22 mouse cellular contexts compared by ENCODE assay signal in genomic region chr2:172546551-172546950, GRCm38 (mm10). TPM values are rescaled to one million over a fixed set of nuclear protein-coding genes. Genes with fewer than 3 reads are reported as not detected.
A peak's percentile ranks its signal among the peaks of the same experiment; 100 is the strongest.
DNase-seq lines count a peak whose midpoint lies in the region; ATAC-seq lines count a peak whose summit lies in the region.
"Had no signal": no experiment of that assay in that cellular context is flagged by ENCODE, and none has a peak within 500 bp of the region (broad histone marks: within the 10 kb centered on the region; RNA-seq: fewer than 3 reads in every experiment).

No protein-coding gene starts in this region.

- peaks cover 43% of the 10 kb centered on the region for H3K4me1 ChIP-seq in heart, embryonic 13.5 days
- peaks cover 17% of the 10 kb centered on the region; the same call in 1 of the 2 replicates for H3K4me1 ChIP-seq in midbrain, embryonic 14.5 days (ENCODE audit: control insufficient read depth, insufficient read depth, low read length)
- peaks cover 56% of the 10 kb centered on the region for H3K4me1 ChIP-seq in midbrain, embryonic 10.5 days
- H3K4me1 ChIP-seq in embryonic facial prominence, embryonic 13.5 days: peaks cover 47% of the 10 kb centered on the region

- no peak for ATAC-seq in heart, embryonic 13.5 days (ENCODE audit: extremely low read depth, insufficient number of reproducible peaks, low FRiP score, low TSS enrichment)
- ATAC-seq in midbrain, embryonic 14.5 days (ENCODE audit: low FRiP score, low TSS enrichment): no peak
- no peak for ATAC-seq in embryonic facial prominence, embryonic 13.5 days (ENCODE audit: insufficient number of reproducible peaks, insufficient read depth, low FRiP score, low TSS enrichment, low read depth)
- ATAC-seq: liver, postnatal 0 days had no signal

- WGBS in heart, embryonic 13.5 days: 17% methylated on average over 16 of the region's 16 CpGs
- WGBS in midbrain, embryonic 14.5 days: 9% methylated on average over 16 of the region's 16 CpGs
- 7% methylated on average over 16 of the region's 16 CpGs for WGBS in midbrain, embryonic 10.5 days
- 17% methylated on average over 16 of the region's 16 CpGs for WGBS in embryonic facial prominence, embryonic 13.5 days

- no peaks in the 10 kb centered on the region for H3K9me3 ChIP-seq in heart, embryonic 13.5 days
- H3K9me3 ChIP-seq in midbrain, embryonic 14.5 days (ENCODE audit: control insufficient read depth, low read length): no peaks in the 10 kb centered on the region
- H3K9me3 ChIP-seq in midbrain, embryonic 10.5 days (replicated peaks): no peaks in the 10 kb centered on the region
- no peaks in the 10 kb centered on the region for H3K9me3 ChIP-seq in embryonic facial prominence, embryonic 13.5 days
- H3K9me3 ChIP-seq: forebrain, embryonic 15.5 days; hindbrain, embryonic 13.5 days had no signal

- no peaks in the 10 kb centered on the region for H3K36me3 ChIP-seq in heart, embryonic 13.5 days
- no peaks in the 10 kb centered on the region for H3K36me3 ChIP-seq in midbrain, embryonic 14.5 days (ENCODE audit: control insufficient read depth, insufficient read depth, low read length)
- no peaks in the 10 kb centered on the region for H3K36me3 ChIP-seq in midbrain, embryonic 10.5 days
- no peaks in the 10 kb centered on the region for H3K36me3 ChIP-seq in embryonic facial prominence, embryonic 13.5 days
- H3K36me3 ChIP-seq: forebrain, embryonic 15.5 days; hindbrain, embryonic 13.5 days had no signal

- H3K9ac ChIP-seq in heart, embryonic 13.5 days: no peak overlapping the region
- H3K9ac ChIP-seq in midbrain, embryonic 14.5 days (replicated peaks; ENCODE audit: low read length): no peak overlapping the region
- no peak overlapping the region for H3K9ac ChIP-seq in embryonic facial prominence, embryonic 13.5 days
- H3K9ac ChIP-seq: hindbrain, embryonic 13.5 days; liver, postnatal 0 days had no signal

- H3K4me3 ChIP-seq in heart, embryonic 13.5 days: peak overlapping the region; percentile 32; the same call in 1 of the 2 replicates
- no peak overlapping the region for H3K4me3 ChIP-seq in midbrain, embryonic 14.5 days (replicated peaks; ENCODE audit: low read depth, low read length)
- H3K4me3 ChIP-seq in midbrain, embryonic 10.5 days: no peak overlapping the region
- 0 out of 2 replicates have a peak overlapping the region, but pooled peaks have one; percentile 28 for H3K4me3 ChIP-seq in embryonic facial prominence, embryonic 13.5 days
- H3K4me3 ChIP-seq: hindbrain, embryonic 13.5 days had no signal

- no peak for DNase-seq in heart, postnatal 4 days
- peak; percentile 18 for DNase-seq in midbrain, embryonic 14.5 days
- DNase-seq in midbrain, embryonic 10.5 days (ENCODE audit: low spot score): no peak
- DNase-seq in retina, embryonic 14.5 days (ENCODE audit: low spot score): no peak
- DNase-seq in cerebellum, postnatal 14 days: no peak
- DNase-seq: B cell, adult 2 months; cerebellum, adult 8-10 months; right cerebral cortex, postnatal 25 days; spleen, adult 18-20 months had no signal

- H3K27me3 ChIP-seq in heart, embryonic 13.5 days (replicated peaks): peaks cover 95% of the 10 kb centered on the region
- peaks cover 83% of the 10 kb centered on the region for H3K27me3 ChIP-seq in midbrain, embryonic 14.5 days (ENCODE audit: control insufficient read depth, insufficient read depth, low read length)
- H3K27me3 ChIP-seq in midbrain, embryonic 10.5 days (ENCODE audit: low read depth, poor library complexity, severe bottlenecking): peaks cover 94% of the 10 kb centered on the region
- peaks cover 80% of the 10 kb centered on the region for H3K27me3 ChIP-seq in embryonic facial prominence, embryonic 13.5 days

- no peak overlapping the region for H3K27ac ChIP-seq in heart, embryonic 13.5 days (replicated peaks)
- no peak overlapping the region for H3K27ac ChIP-seq in midbrain, embryonic 14.5 days (replicated peaks; ENCODE audit: low read depth, low read length)
- H3K27ac ChIP-seq in midbrain, embryonic 10.5 days (replicated peaks): no peak overlapping the region
- H3K27ac ChIP-seq in embryonic facial prominence, embryonic 13.5 days: no peak overlapping the region
- H3K27ac ChIP-seq: forebrain, embryonic 15.5 days; hindbrain, embryonic 13.5 days; macrophage had no signal

- no peak overlapping the region for H3K4me2 ChIP-seq in heart, embryonic 13.5 days
- H3K4me2 ChIP-seq in midbrain, embryonic 14.5 days (ENCODE audit: low read length): no peak overlapping the region
- peak overlapping the region; percentile 55 for H3K4me2 ChIP-seq in embryonic facial prominence, embryonic 13.5 days
- H3K4me2 ChIP-seq: hindbrain, embryonic 13.5 days had no signal

RNA-seq across cellular contexts. Expression of gene Tfap2c, which starts 2.8 kb away (rescaled TPM):
- polyA plus RNA-seq in heart, embryonic 13.5 days (2015; fragmentation: Nextera tagmentation; extraction: Ambion mirVana): 0.05 and 0.09 TPM in 2 replicates
- not detected for total RNA-seq in heart, postnatal 4 days (2021)
- polyA plus RNA-seq in midbrain, embryonic 14.5 days (2014; fragmentation: Nextera tagmentation; extraction: Ambion mirVana): 0.15 and 0.21 TPM in 2 replicates
- 4.4 and 6.3 TPM in 2 replicates for polyA plus RNA-seq in midbrain, embryonic 10.5 days (2016; fragmentation: Nextera tagmentation; extraction: Ambion mirVana)
- polyA plus RNA-seq in embryonic facial prominence, embryonic 13.5 days (2015; fragmentation: Nextera tagmentation; extraction: Ambion mirVana): 20.1 and 23.4 TPM in 2 replicates
- total RNA-seq: adrenal gland, postnatal 14 days; CH12.LX; gastrocnemius, postnatal 14 days; heart, postnatal 10 days; liver, adult 2 months; monocyte, adult 5-6 weeks had no signal
- polyA plus RNA-seq: liver, adult 2 months; liver, postnatal 0 days; lung, postnatal 0 days; macrophage had no signal

Comparison
In these comparisons a context has a peak if more than half of its experiments do, and no peak if none do; other contexts are left out.
1. H3K4me3 ChIP-seq: peak in heart, embryonic 13.5 days (single experiment) and embryonic facial prominence, embryonic 13.5 days (single experiment); none in midbrain, embryonic 14.5 days (single experiment) and midbrain, embryonic 10.5 days (single experiment).